Mouse (Mus musculus) heart, adult 9 months (tissue): ENCODE measurements at regions not wholly inside any gene's neighbourhood (a gene's known extent, or its start where the extent isn't known, plus 50 kb on each side); places are given as distances from the start of the nearest gene placed in this dataset.

Experiments used
- DNase-seq, 2 experiments: peaks; one replicate each; pipeline ENCODE4 v3.0.0; 2022; ENCODE audit warnings: low spot score in 2 of 2

GRCm38 (mm10) chr17:44336842-44337241 lies 148.5 kb downstream of the Clic5 start:
- DNase-seq: no peak

GRCm38 (mm10) chr17:44337253-44337652 lies 148.9 kb downstream of the Clic5 start:
- DNase-seq: no peak

GRCm38 (mm10) chr17:44344542-44344941 lies 156.2 kb downstream of the Clic5 start:
- DNase-seq: no peak

GRCm38 (mm10) chr17:44345374-44345773 lies 157.0 kb downstream of the Clic5 start:
- DNase-seq: no peak

- no peak for DNase-seq
Observed at GRCm38 (mm10) chr17:44350201-44350948, 162.0 kb downstream of the Clic5 start.

- DNase-seq: no peak
Observed at GRCm38 (mm10) chr17:44350949-44351244, 162.5 kb downstream of the Clic5 start.

- no peak for DNase-seq
Observed at GRCm38 (mm10) chr17:44351499-44352117, 163.2 kb downstream of the Clic5 start.

GRCm38 (mm10) chr17:44352142-44352541 lies 163.8 kb downstream of the Clic5 start:
- no peak for DNase-seq

- DNase-seq: no peak
Observed at GRCm38 (mm10) chr17:44363111-44363510, 174.7 kb downstream of the Clic5 start.

- no peak for DNase-seq
Observed at GRCm38 (mm10) chr17:44364494-44364893, 176.1 kb downstream of the Clic5 start.

GRCm38 (mm10) chr17:44366438-44366837 lies 178.1 kb downstream of the Clic5 start:
- no peak for DNase-seq

GRCm38 (mm10) chr17:44367561-44367960 lies 179.2 kb downstream of the Clic5 start:
- no peak for DNase-seq

GRCm38 (mm10) chr17:44370966-44371465 lies 182.6 kb downstream of the Clic5 start:
- no peak for DNase-seq

- DNase-seq: no peak
Observed at GRCm38 (mm10) chr17:44371620-44372019, 183.2 kb downstream of the Clic5 start.

GRCm38 (mm10) chr17:44373744-44374456 lies 185.5 kb downstream of the Clic5 start:
- DNase-seq: peak; percentile 17 to 60

GRCm38 (mm10) chr17:44378391-44378790 lies 190.0 kb downstream of the Clic5 start:
- DNase-seq: no peak

- DNase-seq: no peak
Observed at GRCm38 (mm10) chr17:44388916-44389315, 200.5 kb downstream of the Clic5 start.

GRCm38 (mm10) chr17:44397829-44398228 lies 209.4 kb downstream of the Clic5 start:
- DNase-seq: no peak

- DNase-seq: no peak
Observed at GRCm38 (mm10) chr17:44398231-44398630, 209.8 kb downstream of the Clic5 start.

- DNase-seq: no peak
Observed at GRCm38 (mm10) chr17:44404923-44405322, 216.5 kb downstream of the Clic5 start.

GRCm38 (mm10) chr17:44410961-44411360 lies 222.6 kb downstream of the Clic5 start:
- DNase-seq: no peak

GRCm38 (mm10) chr17:44418676-44419404 lies 230.5 kb downstream of the Clic5 start:
- peak; percentile 70 to 73 for DNase-seq
